Mouse (Mus musculus) MEL (cell line): ENCODE measurements around the gene Atf7. TPM values are rescaled to one million over a fixed set of nuclear protein-coding genes. Genes with fewer than 3 reads are reported as not detected.

Experiments used
- DNase-seq: peaks from one replicate; pipeline ENCODE4 v3.0.0; 2011; ENCODE audit warnings: low read depth, low spot score
- H3K27ac ChIP-seq: 2 replicates; pipeline ENCODE4 v1.5.1; 2012; ENCODE audit warnings: low read depth, mild to moderate bottlenecking, control low read depth, low read length, moderate library complexity; ENCODE audit not compliant: control insufficient read depth
- H3K27me3 ChIP-seq, 2 experiments: fragments of 150-350 bp in 1 of 2; sonication (generic) in 1 of 2; 2 replicates each; pipeline ENCODE4 v1.6.1; 2012; ENCODE audit warnings: low read length in 2 of 2, mild to moderate bottlenecking in 2 of 2, improper control_type of control experiment in 1 of 2, moderate library complexity in 1 of 2; ENCODE audit not compliant: insufficient read depth in 2 of 2, control insufficient read depth in 1 of 2
- H3K36me3 ChIP-seq, 2 experiments: 2 replicates each; pipeline ENCODE4 v1.6.1; 2012 to 2014; ENCODE audit warnings: low read length in 2 of 2, improper control_type of control experiment in 1 of 2, inconsistent platforms in 1 of 2, mild to moderate bottlenecking in 1 of 2; ENCODE audit not compliant: insufficient read depth in 2 of 2, control insufficient read depth in 1 of 2
- H3K4me1 ChIP-seq, 2 experiments: fragments of 150-350 bp in 1 of 2; sonication (generic) in 1 of 2; 2 replicates each; pipeline ENCODE4 v1.6.1; 2012; ENCODE audit warnings: low read length in 2 of 2, improper control_type of control experiment in 1 of 2, mild to moderate bottlenecking in 1 of 2; ENCODE audit not compliant: insufficient read depth in 2 of 2, control insufficient read depth in 1 of 2
- H3K4me3 ChIP-seq, 2 experiments: fragments of 150-350 bp in 1 of 2; sonication (generic) in 1 of 2; 2 replicates each; pipeline ENCODE4 v1.5.1; 2012; ENCODE audit warnings: low read depth in 2 of 2, low read length in 2 of 2, mild to moderate bottlenecking in 2 of 2, moderate library complexity in 2 of 2, control low read depth in 1 of 2, improper control_type of control experiment in 1 of 2; ENCODE audit not compliant: control insufficient read depth in 1 of 2, insufficient read depth in 1 of 2
- H3K79me2 ChIP-seq: 2 replicates; pipeline ENCODE4 v1.6.1; 2012; ENCODE audit warnings: mild to moderate bottlenecking, low read length, moderate library complexity; ENCODE audit not compliant: control insufficient read depth, poor library complexity, insufficient read depth
- H3K9ac ChIP-seq: 2 replicates; pipeline ENCODE4 v1.6.1; 2012; ENCODE audit warnings: low read depth, mild to moderate bottlenecking, control low read depth, low read length, moderate library complexity; ENCODE audit not compliant: control insufficient read depth, poor library complexity, severe bottlenecking
- H3K9me3 ChIP-seq: fragments of 150-350 bp; sonication (generic); replicated peaks from 2 replicates; pipeline ENCODE4 v1.6.1; 2012; ENCODE audit warnings: mild to moderate bottlenecking, low read length, improper control_type of control experiment, moderate library complexity; ENCODE audit not compliant: insufficient read depth
- BHLHE40 ChIP-seq: IDR thresholded peaks from 2 replicates; pipeline ENCODE4 v1.6.1; 2012; ENCODE audit warnings: low read depth, mild to moderate bottlenecking, inconsistent platforms, low read length, improper control_type of control experiment, borderline replicate concordance
- CHD1 ChIP-seq: IDR thresholded peaks from 2 replicates; pipeline ENCODE4 v1.6.1; 2012; ENCODE audit warnings: low read depth, mild to moderate bottlenecking, inconsistent platforms, low read length, improper control_type of control experiment
- CTCF ChIP-seq, 3 experiments: IDR thresholded peaks in 2 of 3; conservative IDR thresholded peaks in 1 of 3; 2 replicates each; pipeline ENCODE4 v1.5.1; 2011 to 2012; ENCODE audit warnings: low read length in 3 of 3, low read depth in 2 of 3, mild to moderate bottlenecking in 2 of 3, improper control_type of control experiment in 1 of 3, inconsistent platforms in 1 of 3, mixed read lengths in 1 of 3, moderate library complexity in 1 of 3; ENCODE audit not compliant: control insufficient read depth in 1 of 3, insufficient read depth in 1 of 3, poor library complexity in 1 of 3, severe bottlenecking in 1 of 3
- E2F4 ChIP-seq: IDR thresholded peaks from 2 replicates; pipeline ENCODE4 v1.6.1; 2011; ENCODE audit warnings: low read depth, low read length, improper control_type of control experiment, borderline replicate concordance
- ELF1 ChIP-seq: IDR thresholded peaks from 2 replicates; pipeline ENCODE4 v1.6.1; 2014; ENCODE audit warnings: low read depth, mild to moderate bottlenecking, inconsistent platforms, low read length, improper control_type of control experiment, moderate library complexity
- EP300 ChIP-seq, 2 experiments: IDR thresholded peaks; 2 replicates each; pipeline ENCODE4 v1.6.1; 2011; ENCODE audit warnings: improper control_type of control experiment in 2 of 2, low read length in 2 of 2, low read depth in 1 of 2, mild to moderate bottlenecking in 1 of 2
- ETS1 ChIP-seq: IDR thresholded peaks from 2 replicates; pipeline ENCODE4 v1.6.1; 2012; ENCODE audit warnings: low read depth, mild to moderate bottlenecking, inconsistent platforms, low read length, improper control_type of control experiment, moderate library complexity
- JUND ChIP-seq: IDR thresholded peaks from 2 replicates; pipeline ENCODE4 v1.6.1; 2011; ENCODE audit warnings: low read depth, mild to moderate bottlenecking, improper control_type of control experiment, low read length
- MEF2A ChIP-seq: IDR thresholded peaks from 2 replicates; pipeline ENCODE4 v1.6.1; 2014; ENCODE audit warnings: low read depth, mild to moderate bottlenecking, inconsistent platforms, low read length, improper control_type of control experiment; ENCODE audit not compliant: poor library complexity, insufficient replicate concordance, severe bottlenecking; ENCODE audit errors: extremely low read depth
- MXI1 ChIP-seq: IDR thresholded peaks from 2 replicates; pipeline ENCODE4 v1.6.1; 2011; ENCODE audit warnings: mild to moderate bottlenecking, low read depth, low read length, improper control_type of control experiment
- NRF1 ChIP-seq: IDR thresholded peaks from 2 replicates; pipeline ENCODE4 v1.6.1; 2014; ENCODE audit warnings: low read depth, mild to moderate bottlenecking, inconsistent platforms, low read length, improper control_type of control experiment, moderate library complexity; ENCODE audit not compliant: poor library complexity, insufficient read depth, severe bottlenecking
- POLR2A ChIP-seq, 2 experiments: IDR thresholded peaks; 2 replicates each; pipeline ENCODE4 v1.6.1; 2011 to 2012; ENCODE audit warnings: low read length in 2 of 2, mild to moderate bottlenecking in 2 of 2, control low read depth in 1 of 2, improper control_type of control experiment in 1 of 2, low read depth in 1 of 2, moderate library complexity in 1 of 2; ENCODE audit not compliant: control insufficient read depth in 1 of 2, insufficient read depth in 1 of 2, poor library complexity in 1 of 2
- POLR2AphosphoS5 ChIP-seq: IDR thresholded peaks from 2 replicates; pipeline ENCODE4 v1.6.1; 2012; ENCODE audit warnings: low read depth, borderline replicate concordance, mild to moderate bottlenecking, inconsistent platforms, low read length, moderate library complexity, mixed read lengths
- SIN3A ChIP-seq: IDR thresholded peaks from 2 replicates; pipeline ENCODE4 v1.6.1; 2012; ENCODE audit warnings: low read length, improper control_type of control experiment, inconsistent platforms
- SMC3 ChIP-seq: IDR thresholded peaks from 2 replicates; pipeline ENCODE4 v1.6.1; 2011; ENCODE audit warnings: low read depth, low read length, improper control_type of control experiment
- TBP ChIP-seq: IDR thresholded peaks from 2 replicates; pipeline ENCODE4 v1.8.0; 2011; ENCODE audit warnings: low read depth, low read length, improper control_type of control experiment
- UBTF ChIP-seq: IDR thresholded peaks from 2 replicates; pipeline ENCODE4 v1.6.1; 2012; ENCODE audit warnings: low read depth, mild to moderate bottlenecking, inconsistent platforms, low read length, improper control_type of control experiment, moderate library complexity, borderline replicate concordance; ENCODE audit not compliant: insufficient read depth
- ZC3H11A ChIP-seq: IDR thresholded peaks from 2 replicates; pipeline ENCODE4 v1.6.1; 2012; ENCODE audit warnings: low read depth, mild to moderate bottlenecking, inconsistent platforms, low read length, improper control_type of control experiment
- ZKSCAN1 ChIP-seq: IDR thresholded peaks from 2 replicates; pipeline ENCODE4 v1.6.1; 2012; ENCODE audit warnings: low read depth, mild to moderate bottlenecking, inconsistent platforms, low read length, improper control_type of control experiment, moderate library complexity
- ZMIZ1 ChIP-seq: IDR thresholded peaks from 2 replicates; pipeline ENCODE4 v1.6.1; 2012; ENCODE audit warnings: low read depth, mild to moderate bottlenecking, inconsistent platforms, low read length, improper control_type of control experiment, moderate library complexity
- polyA plus RNA-seq, 2 experiments: library from polyadenylated mRNA; stranded (reverse) in 1 of 2; unstranded in 1 of 2; fragments of >175 nt in 1 of 2; fragments of >200 nt in 1 of 2; gene quantifications; 2 replicates each; pipeline versions ENCODE4 v1.2.1 to v1.2.4; 2012; ENCODE audit warnings: low replicate concordance in 2 of 2, low read depth in 1 of 2; ENCODE audit not compliant: insufficient read length in 2 of 2, insufficient read depth in 1 of 2, missing spikeins in 1 of 2
- total RNA-seq: library from RNA; depleted of rRNA; stranded (reverse); fragments of 300-350 nt; gene quantifications from 2 replicates; pipeline ENCODE4 v1.2.3, GENCODE M21; 2012

The Atf7 gene
- total and polyA plus RNA-seq, 3 experiments: 12.8 to 49.6 TPM; not detected in 1

GRCm38 (mm10) chr15:102590567-102590966, 34.7 kb downstream of the Atf7 start:
- H3K4me3 ChIP-seq: no peak overlapping the region
- no peaks in the 10 kb centered on the region for H3K79me2 ChIP-seq
- TF ChIP-seq CTCF (IDR thresholded peaks at IDR 0.05 in 2 of 3, conservative IDR thresholded peaks at IDR 0.05 in 1 of 3; ENCODE audit: control insufficient read depth in 1 of 3, insufficient read depth in 1 of 3, low read depth in 2 of 3, low read length in 3 of 3, poor library complexity in 1 of 3, severe bottlenecking in 1 of 3) (no peak), UBTF (no peak), SMC3 (no peak), SIN3A (no peak), ZMIZ1 (no peak), ETS1 (no peak), E2F4 (no peak), JUND (no peak)
- H3K4me1 ChIP-seq: no peaks in the 10 kb centered on the region
- no peak for DNase-seq
- no peak overlapping the region for H3K9ac ChIP-seq
- H3K36me3 ChIP-seq: peaks cover 0 to 13% of the 10 kb centered on the region in 2 experiments; a peak in 2 of 4 replicates
- no peak overlapping the region for H3K27ac ChIP-seq
- H3K9me3 ChIP-seq: no peaks in the 10 kb centered on the region
- no peaks in the 10 kb centered on the region for H3K27me3 ChIP-seq

GRCm38 (mm10) chr15:102589826-102590225, 35.4 kb downstream of the Atf7 start:
- H3K27me3 ChIP-seq: no peaks in the 10 kb centered on the region
- no peak overlapping the region for H3K27ac ChIP-seq
- no peaks in the 10 kb centered on the region for H3K9me3 ChIP-seq
- peaks cover 0 to 13% of the 10 kb centered on the region in 2 experiments; a peak in 2 of 4 replicates for H3K36me3 ChIP-seq
- no peak for DNase-seq
- H3K79me2 ChIP-seq: no peaks in the 10 kb centered on the region
- H3K9ac ChIP-seq: no peak overlapping the region
- TF ChIP-seq ETS1: no peak
- TF ChIP-seq NRF1: no peak
- no peak for TF ChIP-seq MEF2A
- TF ChIP-seq POLR2AphosphoS5: no peak
- no peak for TF ChIP-seq TBP
- no peak for TF ChIP-seq SIN3A
- TF ChIP-seq ZMIZ1: no peak
- TF ChIP-seq ZC3H11A: no peak
- no peak for TF ChIP-seq JUND
- TF ChIP-seq MXI1: no peak
- TF ChIP-seq CHD1: no peak
- no peak for TF ChIP-seq BHLHE40
- TF ChIP-seq POLR2A (IDR thresholded peaks at IDR 0.05; ENCODE audit: control insufficient read depth in 1 of 2, insufficient read depth in 1 of 2, low read depth in 1 of 2, low read length in 2 of 2, poor library complexity in 1 of 2): no peak
- TF ChIP-seq ZKSCAN1: no peak
- TF ChIP-seq ELF1: no peak
- no peak for TF ChIP-seq SMC3
- no peak for TF ChIP-seq EP300 (IDR thresholded peaks at IDR 0.05; ENCODE audit: low read depth in 1 of 2, low read length in 2 of 2)
- TF ChIP-seq, all 39 proteins: peak for 0
- no peak overlapping the region for H3K4me3 ChIP-seq
- no peaks in the 10 kb centered on the region for H3K4me1 ChIP-seq
